Comparison of ENCODE assay signal across 8 mouse cellular contexts in the genomic region with DNA sequence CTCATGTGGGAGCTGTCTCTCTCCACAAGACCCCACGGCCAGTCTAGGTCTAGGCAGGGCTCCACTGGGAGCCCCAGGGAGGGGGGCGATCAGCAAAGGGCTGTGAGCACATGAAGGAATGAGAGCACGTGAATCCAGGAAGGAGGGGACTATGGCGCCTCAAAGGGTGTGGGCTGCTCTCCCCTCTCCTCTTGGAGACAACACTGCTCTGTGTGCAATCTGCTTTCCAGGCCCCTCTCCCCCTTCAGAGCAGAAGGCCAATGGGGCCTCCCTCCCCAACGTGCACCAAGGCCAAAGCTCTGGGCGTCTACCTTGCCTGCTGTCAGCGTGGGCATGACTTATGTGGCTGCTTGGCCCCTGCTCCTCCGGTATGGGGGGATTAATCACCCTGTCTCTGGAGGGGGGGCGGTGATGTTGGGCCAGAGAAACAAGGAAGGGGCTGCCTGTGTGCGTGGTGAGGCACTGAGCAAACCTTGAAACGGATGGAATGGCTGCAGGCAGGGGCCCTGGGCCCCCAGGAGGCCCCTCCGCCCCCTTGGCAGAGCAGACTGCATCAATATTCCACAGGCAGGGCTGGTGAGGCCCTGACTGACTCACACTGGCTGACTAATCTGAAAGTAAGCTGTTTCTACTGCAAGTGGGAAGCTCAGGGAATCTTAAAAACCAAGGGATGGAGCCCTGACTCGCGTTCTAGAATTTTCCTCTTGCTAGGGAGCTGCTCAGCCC. TPM values are rescaled to one million over a fixed set of nuclear protein-coding genes. Genes with fewer than 3 reads are reported as not detected.
DNase-seq lines count a peak whose midpoint lies in the region; ATAC-seq and TF ChIP-seq lines count a peak whose summit lies in the region.

No protein-coding gene starts in this region.

- 21% methylated on average over 14 of the region's 14 CpGs for WGBS in lung, embryonic 14.5 days
- WGBS in hindbrain, embryonic 12.5 days = 42% methylated on average over 14 of the region's 14 CpGs
- 46% methylated on average over 14 of the region's 14 CpGs for whole genome bisulfite sequencing in midbrain, embryonic 13.5 days

- peaks cover 22% of the 10 kb centered on the region for H3K4me1 ChIP-seq in lung, embryonic 14.5 days (ENCODE audit: insufficient read depth)
- peaks cover 32% of the 10 kb centered on the region for H3K4me1 ChIP-seq in hindbrain, embryonic 12.5 days
- H3K4me1 ChIP-seq in midbrain, embryonic 13.5 days (replicated peaks) = peaks cover 19% of the 10 kb centered on the region

- intact Hi-C loops in left cerebral cortex, postnatal 4 days (cut with DNase I) = no loop called here

- no peak overlapping the region for H3K4me3 ChIP-seq in lung, embryonic 14.5 days (ENCODE audit: low read depth, low read length)
- no peak overlapping the region for H3K4me3 ChIP-seq in hindbrain, embryonic 12.5 days
- no peak overlapping the region for H3K4me3 ChIP-seq in midbrain, embryonic 13.5 days (replicated peaks)

- H3K9me3 ChIP-seq in lung, embryonic 14.5 days (ENCODE audit: low read depth, low read length) = no peaks in the 10 kb centered on the region
- no peaks in the 10 kb centered on the region for H3K9me3 ChIP-seq in hindbrain, embryonic 12.5 days (replicated peaks)
- no peaks in the 10 kb centered on the region for H3K9me3 ChIP-seq in midbrain, embryonic 13.5 days

- DNase-seq in lung, embryonic 14.5 days = peak; percentile 70
- no peak for DNase-seq in lung, postnatal 4 days
- peak; percentile 82 for DNase-seq in brain, adult 2 months (ENCODE audit: low read depth, low spot score)
- DNase-seq in cerebellum, postnatal 36 days = no peak
- no peak for DNase-seq in left cerebral cortex, postnatal 4 days
- DNase-seq in heart, adult 18-20 months = no peak

- no peaks in the 10 kb centered on the region for H3K27me3 ChIP-seq in lung, embryonic 14.5 days (ENCODE audit: insufficient read depth, low read length)
- H3K27me3 ChIP-seq in hindbrain, embryonic 12.5 days = 0 out of 2 replicates have a peak, but pooled peaks cover 5% of the 10 kb centered on the region
- H3K27me3 ChIP-seq in midbrain, embryonic 13.5 days = no peaks in the 10 kb centered on the region

- ATAC-seq in lung, embryonic 14.5 days (ENCODE audit: insufficient read depth) = peak; percentile 76
- ATAC-seq in hindbrain, embryonic 12.5 days (ENCODE audit: low FRiP score) = peak; percentile 73
- ATAC-seq in midbrain, embryonic 13.5 days = peak; percentile 79

- no peaks in the 10 kb centered on the region for H3K36me3 ChIP-seq in lung, embryonic 14.5 days (ENCODE audit: insufficient read depth)
- H3K36me3 ChIP-seq in hindbrain, embryonic 12.5 days = no peaks in the 10 kb centered on the region
- H3K36me3 ChIP-seq in midbrain, embryonic 13.5 days = no peaks in the 10 kb centered on the region

- H3K4me2 ChIP-seq in lung, embryonic 14.5 days = no peak overlapping the region
- no peak overlapping the region for H3K4me2 ChIP-seq in hindbrain, embryonic 12.5 days (replicated peaks)
- no peak overlapping the region for H3K4me2 ChIP-seq in midbrain, embryonic 13.5 days (replicated peaks)

- TF ChIP-seq CTCF in lung, embryonic 14.5 days (IDR thresholded peaks at IDR 0.05; ENCODE audit: low read depth) = no peak

- H3K27ac ChIP-seq in lung, embryonic 14.5 days (ENCODE audit: low read depth) = peak overlapping the region; percentile 64
- H3K27ac ChIP-seq in hindbrain, embryonic 12.5 days = peak overlapping the region; percentile 64
- H3K27ac ChIP-seq in midbrain, embryonic 13.5 days = peak overlapping the region; percentile 26

- no peak overlapping the region; the same call in 1 of the 2 replicates for H3K9ac ChIP-seq in lung, embryonic 14.5 days
- H3K9ac ChIP-seq in hindbrain, embryonic 12.5 days = no peak overlapping the region
- H3K9ac ChIP-seq in midbrain, embryonic 13.5 days (replicated peaks) = peak overlapping the region; percentile 34

RNA-seq across cellular contexts. Expression of a gene that starts 35.0 kb away (rescaled TPM):
- 468 and 481 TPM in 2 replicates for polyA plus RNA-seq in lung, embryonic 14.5 days (2014; fragmentation: Nextera tagmentation; extraction: Ambion mirVana)
- polyA plus RNA-seq in hindbrain, embryonic 12.5 days (2016; fragmentation: Nextera tagmentation; extraction: Ambion mirVana) = 140 and 145 TPM in 2 replicates
- polyA plus RNA-seq in midbrain, embryonic 13.5 days (2015; fragmentation: Nextera tagmentation; extraction: Ambion mirVana) = 117 and 118 TPM in 2 replicates
- 1 to 10 TPM; 2.6 to 4.6 TPM for total RNA-seq in left cerebral cortex, postnatal 4 days (2021)
- under 1 TPM in 1 of 2 experiments, not detected in 1; 0.90 TPM for total RNA-seq in heart, adult 18-20 months (2021)

Comparison
In these comparisons a context has a peak if more than half of its experiments do, and no peak if none do; other contexts are left out.
1. DNase-seq: peak in lung, embryonic 14.5 days (single experiment) and brain, adult 2 months (single experiment); none in lung, postnatal 4 days (0 of 2), cerebellum, postnatal 36 days (0 of 2), left cerebral cortex, postnatal 4 days (single experiment) and heart, adult 18-20 months (0 of 2).
2. Peak in every context shown above with its lines, with median percentiles within 50 percentile points of each other: ATAC-seq and H3K27ac ChIP-seq.